In genomic region chr15:31613826-31614453, GRCm38 (mm10) we compare ENCODE assay signal across 22 mouse cellular contexts. TPM values are rescaled to one million over a fixed set of nuclear protein-coding genes. Genes with fewer than 3 reads are reported as not detected.
"Had no signal": no experiment of that assay in that cellular context is flagged by ENCODE, and none has a peak within 500 bp of the region (broad histone marks: within the 10 kb centered on the region; RNA-seq: fewer than 3 reads in every experiment).

No protein-coding gene starts in this region.

- H3K4me3 ChIP-seq: limb, embryonic 10.5 days; limb, embryonic 13.5 days; liver, embryonic 12.5 days; liver, embryonic 15.5 days; lung, embryonic 15.5 days; neural tube, embryonic 13.5 days had no signal

- H3K4me2 ChIP-seq: limb, embryonic 13.5 days; liver, embryonic 12.5 days; liver, embryonic 15.5 days; lung, embryonic 15.5 days; midbrain, embryonic 11.5 days; neural tube, embryonic 13.5 days had no signal

- H3K27ac ChIP-seq: limb, embryonic 10.5 days; limb, embryonic 13.5 days; liver, embryonic 12.5 days; liver, embryonic 15.5 days; lung, embryonic 15.5 days; neural tube, embryonic 13.5 days had no signal

- H3K9me3 ChIP-seq: limb, embryonic 10.5 days; limb, embryonic 13.5 days; liver, embryonic 12.5 days; liver, embryonic 15.5 days; lung, embryonic 15.5 days; neural tube, embryonic 13.5 days had no signal

- DNase-seq: kidney, adult 9 months; kidney, postnatal 14 days; kidney, postnatal 4 days; liver; lung, adult 18-20 months; lung, postnatal 10 days; lung, postnatal 36 days; midbrain, embryonic 14.5 days; retina, postnatal 1 day; right cerebral cortex, postnatal 25 days; spleen, adult 18-20 months; thymus, adult 18-20 months; thymus, postnatal 36 days had no signal

- H3K27me3 ChIP-seq: limb, embryonic 13.5 days; liver, embryonic 12.5 days; liver, embryonic 15.5 days; lung, embryonic 15.5 days; neural tube, embryonic 13.5 days had no signal

- H3K4me1 ChIP-seq: limb, embryonic 10.5 days; liver, embryonic 12.5 days; liver, embryonic 15.5 days; lung, embryonic 15.5 days; neural tube, embryonic 13.5 days had no signal

- H3K9ac ChIP-seq: limb, embryonic 13.5 days; liver, embryonic 12.5 days; liver, embryonic 15.5 days; lung, embryonic 15.5 days; neural tube, embryonic 13.5 days had no signal

- ATAC-seq: liver, embryonic 12.5 days had no signal

RNA-seq across cellular contexts. Expression of gene Cmbl, which starts 48.8 kb away (rescaled TPM):
- total RNA-seq: megakaryocyte-erythroid progenitor cell, adult 5-6 weeks; neutrophil, adult 5-6 weeks had no signal
